Mouse (Mus musculus): ENCODE measurements around the gene Gm21936. TPM values are rescaled to one million over a fixed set of nuclear protein-coding genes. Genes with fewer than 3 reads are reported as not detected.
"Not testable (repeated sequence)": the region's sequence is repeated elsewhere in the genome, so short reads cannot be mapped to it uniquely, and the experiment has no call there.

The Gm21936 gene
- not detected in 2 replicates for polyA plus RNA-seq (2015; fragmentation: Nextera tagmentation; extraction: Ambion mirVana)

DNA sequence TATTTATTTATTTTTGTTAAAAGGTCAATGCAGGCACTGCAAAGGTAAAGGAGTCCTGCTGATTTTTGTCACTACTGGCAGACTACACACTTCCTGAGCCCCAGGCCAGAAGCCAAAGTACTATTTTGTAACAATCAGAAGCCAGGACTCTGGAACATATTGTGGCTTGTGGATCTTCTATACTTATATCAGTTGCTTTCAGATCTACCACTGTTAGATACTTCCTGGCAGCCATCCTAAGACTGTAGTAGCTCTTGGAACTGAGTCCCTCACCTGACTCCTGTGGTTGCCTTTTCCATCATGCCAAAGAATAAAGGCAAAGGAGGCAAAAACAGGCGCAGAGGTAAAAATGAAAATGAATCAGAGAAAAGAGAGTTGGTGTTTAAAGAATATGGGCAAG is at the start of gene Gm21936:
Gene Gm21936 (plus strand): TSS at position 301 of the 400 bp plus-strand sequence.
- ATAC-seq (ENCODE audit: low read depth); H3K9me3 ChIP-seq (ENCODE audit: control insufficient read depth, low read length); H3K4me2 ChIP-seq (ENCODE audit: low read depth, low read length); H3K4me3 ChIP-seq (ENCODE audit: low read length); H3K36me3 ChIP-seq (ENCODE audit: control insufficient read depth, insufficient read depth, low read length); H3K4me1 ChIP-seq (replicated peaks; ENCODE audit: control insufficient read depth, insufficient read depth, low read length); H3K27me3 ChIP-seq (ENCODE audit: control insufficient read depth, insufficient read depth, low read depth, low read length); H3K27ac ChIP-seq (ENCODE audit: low read length); H3K9ac ChIP-seq (ENCODE audit: low read length): not testable (repeated sequence)
- WGBS = 82% methylated on average over 1 of the region's 1 CpGs

GRCm38 (mm10) chr12:87775655-87776054 is 19.7 kb upstream of the Gm21936 start, which contains the start of gene Gm21319:
Gene Gm21319 (minus strand): TSS chr12:87775755.
- H3K9ac ChIP-seq (ENCODE audit: low read length); ATAC-seq (ENCODE audit: low read depth); H3K27me3 ChIP-seq (ENCODE audit: control insufficient read depth, insufficient read depth, low read depth, low read length): not testable (repeated sequence)

DNA sequence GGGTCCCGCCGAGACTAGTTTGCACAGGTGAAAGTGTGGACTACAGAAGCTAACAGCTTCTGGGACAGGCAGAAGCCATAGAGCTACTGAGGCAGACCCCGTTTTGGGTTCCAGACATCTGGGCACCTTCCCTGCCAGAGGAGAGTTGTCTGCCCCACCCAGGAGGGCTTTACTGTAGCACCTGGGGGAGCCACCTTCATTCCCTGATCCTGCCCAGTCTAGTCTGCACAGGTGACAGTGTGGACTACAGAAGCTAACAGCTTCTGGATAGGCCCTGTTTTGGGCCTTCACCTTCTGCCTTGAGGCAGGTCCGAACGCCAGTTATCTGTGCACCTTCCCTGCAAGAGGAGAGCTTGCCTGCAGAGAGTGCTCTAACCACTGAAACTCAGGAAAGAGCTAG is 2.7 kb downstream of the Gm21936 start:
- not testable (repeated sequence) for H3K27ac ChIP-seq (ENCODE audit: low read length); H3K9ac ChIP-seq (ENCODE audit: low read length); H3K36me3 ChIP-seq (ENCODE audit: control insufficient read depth, insufficient read depth, low read length); H3K4me2 ChIP-seq (ENCODE audit: low read depth, low read length); H3K4me3 ChIP-seq (ENCODE audit: low read length); ATAC-seq (ENCODE audit: low read depth); H3K27me3 ChIP-seq (ENCODE audit: control insufficient read depth, insufficient read depth, low read depth, low read length); H3K4me1 ChIP-seq (replicated peaks; ENCODE audit: control insufficient read depth, insufficient read depth, low read length); H3K9me3 ChIP-seq (ENCODE audit: control insufficient read depth, low read length)
- 82% methylated on average over 5 of the region's 5 CpGs for WGBS

More at GRCm38 (mm10) chr12:87775655-87776054, 19.7 kb upstream of the Gm21936 start, which contains the start of gene Gm21319:
- WGBS = 84% methylated on average over 4 of the region's 4 CpGs
- H3K27ac ChIP-seq (ENCODE audit: low read length); H3K36me3 ChIP-seq (ENCODE audit: control insufficient read depth, insufficient read depth, low read length); H3K4me3 ChIP-seq (ENCODE audit: low read length); H3K4me1 ChIP-seq (replicated peaks; ENCODE audit: control insufficient read depth, insufficient read depth, low read length); H3K4me2 ChIP-seq (ENCODE audit: low read depth, low read length); H3K9me3 ChIP-seq (ENCODE audit: control insufficient read depth, low read length): not testable (repeated sequence)

- not testable (repeated sequence) for H3K4me3 ChIP-seq (ENCODE audit: low read length); H3K27ac ChIP-seq (ENCODE audit: low read length); H3K36me3 ChIP-seq (ENCODE audit: control insufficient read depth, insufficient read depth, low read length); H3K9me3 ChIP-seq (ENCODE audit: control insufficient read depth, low read length); H3K4me2 ChIP-seq (ENCODE audit: low read depth, low read length); H3K4me1 ChIP-seq (replicated peaks; ENCODE audit: control insufficient read depth, insufficient read depth, low read length); ATAC-seq (ENCODE audit: low read depth); H3K27me3 ChIP-seq (ENCODE audit: control insufficient read depth, insufficient read depth, low read depth, low read length); H3K9ac ChIP-seq (ENCODE audit: low read length)
- whole genome bisulfite sequencing = 83% methylated on average over 4 of the region's 6 CpGs
Measured at GRCm38 (mm10) chr12:87816277-87816676, 21.0 kb downstream of the Gm21936 start, which contains the start of gene BB287469. Gene BB287469 (plus strand): TSS chr12:87816577.

GRCm38 (mm10) chr12:87842239-87842638 is 46.9 kb downstream of the Gm21936 start, which contains the start of gene Gm2001:
Gene Gm2001 (minus strand): TSS chr12:87842339.
- not testable (repeated sequence) for H3K9me3 ChIP-seq (ENCODE audit: control insufficient read depth, low read length); H3K9ac ChIP-seq (ENCODE audit: low read length); ATAC-seq (ENCODE audit: low read depth); H3K4me2 ChIP-seq (ENCODE audit: low read depth, low read length); H3K4me3 ChIP-seq (ENCODE audit: low read length); H3K27me3 ChIP-seq (ENCODE audit: control insufficient read depth, insufficient read depth, low read depth, low read length); H3K36me3 ChIP-seq (ENCODE audit: control insufficient read depth, insufficient read depth, low read length); H3K27ac ChIP-seq (ENCODE audit: low read length); H3K4me1 ChIP-seq (replicated peaks; ENCODE audit: control insufficient read depth, insufficient read depth, low read length)
- WGBS = 69% methylated on average over 1 of the region's 2 CpGs

Other genes with a start within 250 kb of the Gm21936 start
- gene Oog1, start 192.8 kb upstream of the Gm21936 start, polyA plus RNA-seq (2015; fragmentation: Nextera tagmentation; extraction: Ambion mirVana) = not detected in 2 replicates
- not detected in 2 replicates for gene Gm4027, start 176.6 kb upstream of the Gm21936 start, polyA plus RNA-seq (2015; fragmentation: Nextera tagmentation; extraction: Ambion mirVana)
- gene Gm16381, start 150.9 kb upstream of the Gm21936 start, polyA plus RNA-seq (2015; fragmentation: Nextera tagmentation; extraction: Ambion mirVana) = not detected in 2 replicates
- not detected in 2 replicates for gene Gm21319, start 19.8 kb upstream of the Gm21936 start, polyA plus RNA-seq (2015; fragmentation: Nextera tagmentation; extraction: Ambion mirVana)
- gene BB287469, start 21.1 kb downstream of the Gm21936 start, polyA plus RNA-seq (2015; fragmentation: Nextera tagmentation; extraction: Ambion mirVana) = not detected in 2 replicates
- not detected in 2 replicates for gene Gm2001, start 46.8 kb downstream of the Gm21936 start, polyA plus RNA-seq (2015; fragmentation: Nextera tagmentation; extraction: Ambion mirVana)
- not detected in 2 replicates for gene Gm2016, start 78.6 kb downstream of the Gm21936 start, polyA plus RNA-seq (2015; fragmentation: Nextera tagmentation; extraction: Ambion mirVana)
- gene Gm2022, start 99.9 kb downstream of the Gm21936 start, polyA plus RNA-seq (2015; fragmentation: Nextera tagmentation; extraction: Ambion mirVana) = not detected in 2 replicates
- not detected in 2 replicates for gene Gm2035, start 124.3 kb downstream of the Gm21936 start, polyA plus RNA-seq (2015; fragmentation: Nextera tagmentation; extraction: Ambion mirVana)
- not detected in 2 replicates for gene Gm2042, start 158.6 kb downstream of the Gm21936 start, polyA plus RNA-seq (2015; fragmentation: Nextera tagmentation; extraction: Ambion mirVana)
- gene Gm2075, start 216.3 kb downstream of the Gm21936 start, polyA plus RNA-seq (2015; fragmentation: Nextera tagmentation; extraction: Ambion mirVana) = not detected in 2 replicates
- gene Gm6803, start 223.3 kb downstream of the Gm21936 start, polyA plus RNA-seq (2015; fragmentation: Nextera tagmentation; extraction: Ambion mirVana) = not detected in 2 replicates
- gene Gm2056, start 231.5 kb downstream of the Gm21936 start, polyA plus RNA-seq (2015; fragmentation: Nextera tagmentation; extraction: Ambion mirVana) = not detected in 2 replicates

Measured in lung, embryonic 16.5 days (tissue).